Mouse (Mus musculus) MEL (cell line): ENCODE measurements around the gene Topaz1. TPM values are rescaled to one million over a fixed set of nuclear protein-coding genes. Genes with fewer than 3 reads are reported as not detected.
"Not testable (repeated sequence)": the region's sequence is repeated elsewhere in the genome, so short reads cannot be mapped to it uniquely, and the experiment has no call there.

ENCODE experiments used
- DNase-seq: peaks from one replicate; pipeline ENCODE4 v3.0.0; 2011; ENCODE audit warnings: low read depth, low spot score
- H3K27ac ChIP-seq: 2 replicates; pipeline ENCODE4 v1.5.1; 2012; ENCODE audit warnings: low read depth, mild to moderate bottlenecking, control low read depth, low read length, moderate library complexity; ENCODE audit not compliant: control insufficient read depth
- H3K27me3 ChIP-seq, 2 experiments: fragments of 150-350 bp in 1 of 2; sonication (generic) in 1 of 2; 2 replicates each; pipeline ENCODE4 v1.6.1; 2012; ENCODE audit warnings: low read length in 2 of 2, mild to moderate bottlenecking in 2 of 2, improper control_type of control experiment in 1 of 2, moderate library complexity in 1 of 2; ENCODE audit not compliant: insufficient read depth in 2 of 2, control insufficient read depth in 1 of 2
- H3K36me3 ChIP-seq, 2 experiments: 2 replicates each; pipeline ENCODE4 v1.6.1; 2012 to 2014; ENCODE audit warnings: low read length in 2 of 2, improper control_type of control experiment in 1 of 2, inconsistent platforms in 1 of 2, mild to moderate bottlenecking in 1 of 2; ENCODE audit not compliant: insufficient read depth in 2 of 2, control insufficient read depth in 1 of 2
- H3K4me1 ChIP-seq, 2 experiments: fragments of 150-350 bp in 1 of 2; sonication (generic) in 1 of 2; 2 replicates each; pipeline ENCODE4 v1.6.1; 2012; ENCODE audit warnings: low read length in 2 of 2, improper control_type of control experiment in 1 of 2, mild to moderate bottlenecking in 1 of 2; ENCODE audit not compliant: insufficient read depth in 2 of 2, control insufficient read depth in 1 of 2
- H3K4me3 ChIP-seq, 2 experiments: fragments of 150-350 bp in 1 of 2; sonication (generic) in 1 of 2; 2 replicates each; pipeline ENCODE4 v1.5.1; 2012; ENCODE audit warnings: low read depth in 2 of 2, low read length in 2 of 2, mild to moderate bottlenecking in 2 of 2, moderate library complexity in 2 of 2, control low read depth in 1 of 2, improper control_type of control experiment in 1 of 2; ENCODE audit not compliant: control insufficient read depth in 1 of 2, insufficient read depth in 1 of 2
- H3K79me2 ChIP-seq: 2 replicates; pipeline ENCODE4 v1.6.1; 2012; ENCODE audit warnings: mild to moderate bottlenecking, low read length, moderate library complexity; ENCODE audit not compliant: control insufficient read depth, poor library complexity, insufficient read depth
- H3K9ac ChIP-seq: 2 replicates; pipeline ENCODE4 v1.6.1; 2012; ENCODE audit warnings: low read depth, mild to moderate bottlenecking, control low read depth, low read length, moderate library complexity; ENCODE audit not compliant: control insufficient read depth, poor library complexity, severe bottlenecking
- H3K9me3 ChIP-seq: fragments of 150-350 bp; sonication (generic); replicated peaks from 2 replicates; pipeline ENCODE4 v1.6.1; 2012; ENCODE audit warnings: mild to moderate bottlenecking, low read length, improper control_type of control experiment, moderate library complexity; ENCODE audit not compliant: insufficient read depth
- CHD1 ChIP-seq: IDR thresholded peaks from 2 replicates; pipeline ENCODE4 v1.6.1; 2012; ENCODE audit warnings: low read depth, mild to moderate bottlenecking, inconsistent platforms, low read length, improper control_type of control experiment
- CHD2 ChIP-seq: IDR thresholded peaks from 2 replicates; pipeline ENCODE4 v1.6.1; 2011; ENCODE audit warnings: low read length, improper control_type of control experiment
- E2F4 ChIP-seq: IDR thresholded peaks from 2 replicates; pipeline ENCODE4 v1.6.1; 2011; ENCODE audit warnings: low read depth, low read length, improper control_type of control experiment, borderline replicate concordance
- EP300 ChIP-seq, 2 experiments: IDR thresholded peaks; 2 replicates each; pipeline ENCODE4 v1.6.1; 2011; ENCODE audit warnings: improper control_type of control experiment in 2 of 2, low read length in 2 of 2, low read depth in 1 of 2, mild to moderate bottlenecking in 1 of 2
- GABPA ChIP-seq: IDR thresholded peaks from 2 replicates; pipeline ENCODE4 v1.6.1; 2012; ENCODE audit warnings: low read depth, mild to moderate bottlenecking, inconsistent platforms, low read length, improper control_type of control experiment, moderate library complexity
- JUND ChIP-seq: IDR thresholded peaks from 2 replicates; pipeline ENCODE4 v1.6.1; 2011; ENCODE audit warnings: low read depth, mild to moderate bottlenecking, improper control_type of control experiment, low read length
- MAFK ChIP-seq: IDR thresholded peaks from 2 replicates; pipeline ENCODE4 v1.6.1; 2011; ENCODE audit warnings: low read depth, mild to moderate bottlenecking, low read length, improper control_type of control experiment, borderline replicate concordance
- MEF2A ChIP-seq: IDR thresholded peaks from 2 replicates; pipeline ENCODE4 v1.6.1; 2014; ENCODE audit warnings: low read depth, mild to moderate bottlenecking, inconsistent platforms, low read length, improper control_type of control experiment; ENCODE audit not compliant: poor library complexity, insufficient replicate concordance, severe bottlenecking; ENCODE audit errors: extremely low read depth
- MYB ChIP-seq: IDR thresholded peaks from 2 replicates; pipeline ENCODE4 v1.6.1; 2011; ENCODE audit warnings: mild to moderate bottlenecking, low read depth, low read length, improper control_type of control experiment
- MYC ChIP-seq: IDR thresholded peaks from 2 replicates; pipeline ENCODE4 v1.6.1; 2011; ENCODE audit warnings: low read depth, mild to moderate bottlenecking, low read length, improper control_type of control experiment, moderate library complexity
- NRF1 ChIP-seq: IDR thresholded peaks from 2 replicates; pipeline ENCODE4 v1.6.1; 2014; ENCODE audit warnings: low read depth, mild to moderate bottlenecking, inconsistent platforms, low read length, improper control_type of control experiment, moderate library complexity; ENCODE audit not compliant: poor library complexity, insufficient read depth, severe bottlenecking
- POLR2A ChIP-seq, 2 experiments: IDR thresholded peaks; 2 replicates each; pipeline ENCODE4 v1.6.1; 2011 to 2012; ENCODE audit warnings: low read length in 2 of 2, mild to moderate bottlenecking in 2 of 2, control low read depth in 1 of 2, improper control_type of control experiment in 1 of 2, low read depth in 1 of 2, moderate library complexity in 1 of 2; ENCODE audit not compliant: control insufficient read depth in 1 of 2, insufficient read depth in 1 of 2, poor library complexity in 1 of 2
- TAL1 ChIP-seq: IDR thresholded peaks from 2 replicates; pipeline ENCODE4 v1.6.1; 2012; ENCODE audit warnings: mild to moderate bottlenecking, inconsistent platforms, low read length, moderate library complexity, mixed read lengths
- TBP ChIP-seq: IDR thresholded peaks from 2 replicates; pipeline ENCODE4 v1.8.0; 2011; ENCODE audit warnings: low read depth, low read length, improper control_type of control experiment
- USF1 ChIP-seq: IDR thresholded peaks from 2 replicates; pipeline ENCODE4 v1.6.1; 2014; ENCODE audit warnings: low read depth, mild to moderate bottlenecking, inconsistent platforms, low read length, improper control_type of control experiment, moderate library complexity
- polyA plus RNA-seq, 2 experiments: library from polyadenylated mRNA; stranded (reverse) in 1 of 2; unstranded in 1 of 2; fragments of >175 nt in 1 of 2; fragments of >200 nt in 1 of 2; gene quantifications; 2 replicates each; pipeline versions ENCODE4 v1.2.1 to v1.2.4; 2012; ENCODE audit warnings: low replicate concordance in 2 of 2, low read depth in 1 of 2; ENCODE audit not compliant: insufficient read length in 2 of 2, insufficient read depth in 1 of 2, missing spikeins in 1 of 2
- total RNA-seq: library from RNA; depleted of rRNA; stranded (reverse); fragments of 300-350 nt; gene quantifications from 2 replicates; pipeline ENCODE4 v1.2.3, GENCODE M21; 2012; rRNA removed

Gene Topaz1
- total and polyA plus RNA-seq, 3 experiments = not detected

DNA sequence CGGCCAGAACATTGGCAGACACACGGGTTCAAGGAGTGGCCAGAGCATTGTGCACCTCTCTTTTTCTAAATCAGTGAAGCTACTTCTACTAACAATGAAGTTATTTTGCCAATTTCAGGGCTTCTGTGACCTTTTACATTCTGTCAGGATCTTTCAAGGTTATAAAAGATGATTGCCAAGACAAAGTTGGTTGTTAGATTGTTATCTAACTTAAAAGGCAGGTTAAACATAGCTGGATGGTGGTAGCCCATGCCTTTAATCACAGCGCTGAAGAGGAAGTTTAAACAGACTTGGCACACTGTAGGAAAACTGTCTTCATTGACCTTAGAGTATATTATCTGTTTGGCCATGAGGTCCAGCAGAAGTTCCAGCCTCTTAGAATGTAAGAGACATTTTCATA is 98.5 kb downstream of the Topaz1 start:
- H3K79me2 ChIP-seq = no peaks in the 10 kb centered on the region
- no peak overlapping the region for H3K27ac ChIP-seq
- H3K27me3 ChIP-seq = no peaks in the 10 kb centered on the region
- DNase-seq = no peak
- H3K36me3 ChIP-seq = peaks cover 0 to 2% of the 10 kb centered on the region in 2 experiments; a peak in 1 of 4 replicates
- no peaks in the 10 kb centered on the region for H3K9me3 ChIP-seq
- TF ChIP-seq CHD1 (no peak), EP300 (IDR thresholded peaks at IDR 0.05; ENCODE audit: low read depth in 1 of 2, low read length in 2 of 2) (no peak), TAL1 (no peak), POLR2A (IDR thresholded peaks at IDR 0.05; ENCODE audit: control insufficient read depth in 1 of 2, insufficient read depth in 1 of 2, low read depth in 1 of 2, low read length in 2 of 2, poor library complexity in 1 of 2) (no peak), CHD2 (no peak), USF1 (no peak), MAFK (no peak), TBP (no peak), MYC (no peak), JUND (no peak)
- no peak overlapping the region for H3K4me3 ChIP-seq
- no peaks in the 10 kb centered on the region for H3K4me1 ChIP-seq
- no peak overlapping the region for H3K9ac ChIP-seq

DNA sequence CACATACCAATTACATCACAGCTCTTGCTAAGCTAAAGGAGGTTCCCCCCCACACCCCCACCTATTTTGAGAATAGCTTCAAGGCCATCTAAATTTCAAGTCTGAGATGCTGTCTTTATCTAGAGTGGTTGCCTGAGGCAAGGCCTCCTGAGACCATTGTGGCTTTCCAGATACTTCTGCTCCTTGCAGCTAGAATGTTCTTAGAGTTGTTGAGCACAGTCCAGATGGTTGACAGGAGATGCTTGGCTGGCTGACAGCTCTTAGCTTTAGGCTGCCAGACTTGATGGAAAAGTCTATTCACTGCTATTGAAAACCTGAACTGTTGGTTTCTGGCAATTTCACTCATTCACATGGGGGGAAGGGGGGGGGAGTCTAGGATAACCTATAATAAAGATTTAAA is 99.0 kb downstream of the Topaz1 start:
- no peak for DNase-seq
- no peak overlapping the region for H3K27ac ChIP-seq

DNA sequence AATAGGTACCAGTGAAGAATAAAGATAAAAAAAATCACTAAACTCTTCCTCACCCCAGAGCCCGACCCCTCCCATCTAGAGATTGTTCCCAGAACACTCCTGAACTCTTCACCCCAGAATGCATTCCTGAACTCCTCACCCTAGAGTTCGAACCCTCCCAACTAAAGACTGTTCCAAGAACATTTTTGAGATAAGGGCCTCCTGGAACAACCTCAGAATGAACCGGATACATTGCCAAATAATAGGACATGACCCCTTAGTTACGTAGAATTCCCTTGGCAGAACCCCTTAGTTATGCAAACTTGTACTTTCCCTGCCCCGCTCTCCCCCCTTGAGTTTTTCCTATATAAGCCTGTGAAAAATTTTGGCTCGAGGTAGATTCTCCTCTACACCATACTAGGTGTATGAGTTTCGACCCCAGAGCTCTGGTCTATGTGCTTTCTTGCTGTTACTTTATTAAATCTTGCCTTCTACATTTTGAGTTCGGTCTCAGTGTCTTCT is 100.7 kb downstream of the Topaz1 start:
- not testable (repeated sequence) for H3K4me3 ChIP-seq, H3K4me1 ChIP-seq, H3K27me3 ChIP-seq, DNase-seq, H3K79me2 ChIP-seq, H3K27ac ChIP-seq, H3K9me3 ChIP-seq, H3K9ac ChIP-seq
- H3K36me3 ChIP-seq = peaks cover 0 to 12% of the 10 kb centered on the region in 2 experiments; a peak in 2 of 4 replicates

More for the DNA sequence above, 99.0 kb downstream of the Topaz1 start:
- Histone ChIP-seq H3K4me1 (no peaks in the 10 kb centered on the region), H3K27me3 (no peaks in the 10 kb centered on the region), H3K36me3 (peaks cover 0 to 2% of the 10 kb centered on the region in 2 experiments; a peak in 1 of 4 replicates), H3K9me3 (no peaks in the 10 kb centered on the region), H3K4me3 (no peak overlapping the region), H3K79me2 (no peaks in the 10 kb centered on the region), H3K9ac (no peak overlapping the region)
- TF ChIP-seq MYB (no peak), NRF1 (no peak), TBP (no peak), CHD1 (no peak), EP300 (IDR thresholded peaks at IDR 0.05; ENCODE audit: low read depth in 1 of 2, low read length in 2 of 2) (no peak), GABPA (no peak), E2F4 (no peak), MEF2A (no peak)

Other genes starting within 250 kb of the Topaz1 start
- gene Tcaim, start 58.2 kb downstream of the Topaz1 start, total RNA-seq = 2.7 and 4.0 TPM in 2 replicates
- 1 to 10 TPM in 1 of 2 experiments, not detected in 1; 3.6 TPM for gene Tcaim, start 58.2 kb downstream of the Topaz1 start, polyA plus RNA-seq
- gene Gm35549, start 96.7 kb downstream of the Topaz1 start, total RNA-seq = not detected in 2 replicates
- gene Gm35549, start 96.7 kb downstream of the Topaz1 start, polyA plus RNA-seq = under 1 TPM in 1 of 2 experiments, not detected in 1; 0.31 TPM
- gene Zfp445, start 118.7 kb downstream of the Topaz1 start, total RNA-seq = 50.9 and 61.5 TPM in 2 replicates
- 10 to 100 TPM; 25.4 to 45.5 TPM for gene Zfp445, start 118.7 kb downstream of the Topaz1 start, polyA plus RNA-seq
- 1.3 TPM in 2 replicates for gene Zkscan7, start 138.3 kb downstream of the Topaz1 start, total RNA-seq
- gene Zkscan7, start 138.3 kb downstream of the Topaz1 start, polyA plus RNA-seq = under 1 TPM in 1 of 2 experiments, not detected in 1; 0.85 TPM
- gene Zfp105, start 175.7 kb downstream of the Topaz1 start, total RNA-seq = not detected in 2 replicates
- not detected for gene Zfp105, start 175.7 kb downstream of the Topaz1 start, polyA plus RNA-seq
- gene 1110059G10Rik, start 203.7 kb downstream of the Topaz1 start, total RNA-seq = 7.5 and 8.7 TPM in 2 replicates
- gene 1110059G10Rik, start 203.7 kb downstream of the Topaz1 start, polyA plus RNA-seq = 10 to 100 TPM in 1 of 2 experiments, not detected in 1; 20.9 TPM
- gene Kif15, start 203.7 kb downstream of the Topaz1 start, total RNA-seq = 48.0 and 54.4 TPM in 2 replicates
- gene Kif15, start 203.7 kb downstream of the Topaz1 start, polyA plus RNA-seq = 10 to 100 TPM in 1 of 2 experiments, not detected in 1; 81.7 TPM